Mouse (Mus musculus) heart, adult 8-10 months (tissue): ENCODE data around the gene Mogat2. TPM values are rescaled to one million over a fixed set of nuclear protein-coding genes. Genes with fewer than 3 reads are reported as not detected.

Experiments used
- DNase-seq: peaks from one replicate; pipeline ENCODE4 v3.0.0; 2022; ENCODE audit warnings: low spot score
- total RNA-seq, 4 experiments: library from RNA; stranded (reverse); gene quantifications; 2 replicates each; pipeline ENCODE4 v1.2.4; 2022

Mogat2 gene
- total RNA-seq, 4 experiments from 2014 or later = not detected

GRCm38 (mm10) chr7:99194511-99194910 is 43.9 kb downstream of the Mogat2 start:
- no peak for DNase-seq

- no peak for DNase-seq
Measured at GRCm38 (mm10) chr7:99193926-99194325, 44.5 kb downstream of the Mogat2 start.

- DNase-seq = no peak
Measured at GRCm38 (mm10) chr7:99191411-99191810, 47.0 kb downstream of the Mogat2 start.

GRCm38 (mm10) chr7:99189885-99190284 is 48.5 kb downstream of the Mogat2 start:
- DNase-seq = no peak

GRCm38 (mm10) chr7:99188630-99189029 is 49.8 kb downstream of the Mogat2 start:
- no peak for DNase-seq

DNA sequence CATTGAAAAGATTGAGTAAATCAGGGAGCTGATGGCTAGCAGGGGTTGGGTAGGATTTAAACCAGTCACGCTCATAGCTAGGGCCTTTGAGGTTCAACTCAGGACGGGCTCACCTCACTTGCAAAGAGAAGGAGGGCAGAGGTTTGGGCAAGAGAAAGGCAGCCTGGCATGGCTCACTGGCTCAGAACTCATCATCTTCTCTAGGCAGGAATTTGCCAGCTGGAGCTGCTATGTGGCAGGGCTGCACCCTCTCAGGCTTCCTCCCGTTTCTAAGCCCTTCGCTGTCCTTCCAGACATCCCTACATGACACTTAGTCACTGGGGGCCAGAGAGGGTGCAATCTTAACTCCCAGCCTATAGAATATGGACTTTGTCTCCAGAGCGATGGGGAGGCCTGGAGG is 51.0 kb downstream of the Mogat2 start:
- no peak for DNase-seq

- DNase-seq = no peak
Measured at GRCm38 (mm10) chr7:99185405-99185804, 53.0 kb downstream of the Mogat2 start.

GRCm38 (mm10) chr7:99183751-99184150 is 54.7 kb downstream of the Mogat2 start:
- DNase-seq = no peak

GRCm38 (mm10) chr7:99182432-99183172 is 55.8 kb downstream of the Mogat2 start, which contains the start of gene Dgat2:
TSS of gene Dgat2 (minus strand) at chr7:99182719.
- peak; percentile 90 for DNase-seq

- DNase-seq = no peak
Measured at GRCm38 (mm10) chr7:99181619-99182431, 56.6 kb downstream of the Mogat2 start.

GRCm38 (mm10) chr7:99180162-99180561 is 58.3 kb downstream of the Mogat2 start:
- DNase-seq = no peak

GRCm38 (mm10) chr7:99179271-99179670 is 59.1 kb downstream of the Mogat2 start:
- no peak for DNase-seq

GRCm38 (mm10) chr7:99177386-99177785 is 61.0 kb downstream of the Mogat2 start:
- no peak for DNase-seq

DNA sequence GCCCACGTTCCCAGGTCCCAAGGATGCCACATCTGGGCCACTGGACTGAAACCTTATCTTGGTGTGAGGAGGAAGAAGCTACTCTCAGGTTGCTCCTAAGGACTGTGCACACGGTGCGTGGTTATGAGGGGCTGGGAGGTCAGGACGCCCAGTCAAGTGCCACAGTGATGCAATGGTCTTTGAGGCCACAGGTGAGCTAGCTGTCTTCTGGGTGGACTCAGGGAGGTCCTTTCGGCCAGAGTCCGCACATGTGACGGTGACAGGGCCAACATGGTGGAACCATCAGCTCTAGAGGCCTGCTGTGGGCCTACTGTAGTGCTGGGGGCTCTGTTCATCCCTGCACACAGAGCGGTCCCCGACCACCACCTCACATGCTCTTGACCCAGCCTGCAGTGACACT is 62.8 kb downstream of the Mogat2 start:
- DNase-seq = no peak

GRCm38 (mm10) chr7:99175118-99175517 is 63.3 kb downstream of the Mogat2 start:
- DNase-seq = no peak

- no peak for DNase-seq
Measured at GRCm38 (mm10) chr7:99174006-99174405, 64.4 kb downstream of the Mogat2 start.

GRCm38 (mm10) chr7:99172898-99173297 is 65.5 kb downstream of the Mogat2 start:
- DNase-seq = no peak

- no peak for DNase-seq
Measured at GRCm38 (mm10) chr7:99171730-99172463, 66.5 kb downstream of the Mogat2 start.

GRCm38 (mm10) chr7:99170519-99170918 is 67.9 kb downstream of the Mogat2 start:
- no peak for DNase-seq

DNA sequence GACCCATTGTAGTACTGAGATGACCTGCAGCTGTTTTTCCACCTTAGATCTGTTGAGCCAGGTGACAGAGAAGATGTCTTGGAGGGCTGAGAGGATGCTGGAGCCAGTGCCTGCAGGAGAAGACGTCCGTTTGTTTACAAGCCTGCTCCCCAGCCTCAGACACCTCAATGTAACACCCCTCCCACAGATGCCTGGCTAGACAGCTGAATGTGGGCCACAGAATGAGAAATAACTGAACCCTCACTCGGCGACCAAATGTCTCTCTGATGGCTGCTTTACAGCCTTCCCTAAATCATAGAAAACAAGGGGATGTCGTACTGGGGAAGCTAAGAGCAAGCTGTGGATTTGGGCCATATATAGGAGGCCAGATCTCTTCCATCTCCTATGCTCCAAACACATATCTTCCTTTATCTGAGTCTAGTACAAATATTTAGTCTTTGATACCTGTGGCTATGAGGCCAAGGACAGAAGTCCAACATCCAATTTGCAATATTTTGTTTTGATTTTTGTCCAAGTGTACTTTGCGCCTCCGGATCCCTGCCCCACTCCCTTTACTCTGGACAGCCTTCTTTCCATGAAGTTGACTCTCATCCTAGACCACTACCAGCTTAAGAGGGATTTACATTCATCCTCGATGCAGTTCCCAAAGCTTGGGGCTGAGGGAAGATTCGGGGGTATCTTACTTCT is 68.6 kb downstream of the Mogat2 start:
- DNase-seq = no peak
